Mouse (Mus musculus) E14TG2a.4 (cell line): Measurements from ENCODE around the gene Vmn1r229.

Experiments
- H3K27me3 ChIP-seq: 2 replicates; pipeline ENCODE4 v1.6.1; 2014; ENCODE audit warnings: low read length, control low read depth; ENCODE audit not compliant: insufficient read depth
- H3K36me3 ChIP-seq: 2 replicates; pipeline ENCODE4 v1.6.1; 2014; ENCODE audit warnings: low read length, control low read depth; ENCODE audit not compliant: insufficient read depth
- H3K4me1 ChIP-seq: replicated peaks from 2 replicates; pipeline ENCODE4 v1.6.1; 2014; ENCODE audit warnings: low read depth, low read length, control low read depth
- H3K4me3 ChIP-seq: replicated peaks from 2 replicates; pipeline ENCODE4 v1.5.1; 2014; ENCODE audit warnings: mild to moderate bottlenecking, low read length
- H3K9me3 ChIP-seq: 2 replicates; pipeline ENCODE4 v1.6.1; 2014; ENCODE audit warnings: low read length, control low read depth
- CTCF ChIP-seq: conservative IDR thresholded peaks from 2 replicates; pipeline ENCODE4 v1.5.1; 2014; ENCODE audit warnings: low read length
- NANOG ChIP-seq: IDR thresholded peaks from 2 replicates; pipeline ENCODE4 v1.6.1; 2014; ENCODE audit warnings: borderline replicate concordance, low read length, mixed read lengths
- POU5F1 ChIP-seq: IDR thresholded peaks from 2 replicates; pipeline ENCODE4 v1.6.1; 2014; ENCODE audit warnings: low read length, borderline replicate concordance

Vmn1r229 gene

GRCm38 (mm10) chr17:20811255-20811654 lies at the start of gene Vmn1r229:
TSS of gene Vmn1r229 (plus strand) at chr17:20811555.
- Histone ChIP-seq H3K27me3 (no peaks in the 10 kb centered on the region), H3K36me3 (no peaks in the 10 kb centered on the region), H3K4me1 (no peaks in the 10 kb centered on the region), H3K9me3 (no peaks in the 10 kb centered on the region), H3K4me3 (no peak within 1 kb of the TSS)
- TF ChIP-seq POU5F1 (no peak), NANOG (no peak), CTCF (no peak)

- TF ChIP-seq POU5F1 = no peak
- no peak for TF ChIP-seq CTCF
- TF ChIP-seq NANOG = no peak
- no peaks in the 10 kb centered on the region for H3K27me3 ChIP-seq
Measured at GRCm38 (mm10) chr17:20786057-20786456, 25.3 kb upstream of the Vmn1r229 start, which contains the start of gene Vmn1r228. TSS of gene Vmn1r228 (minus strand) at chr17:20786157.

GRCm38 (mm10) chr17:20840144-20840543 lies 28.8 kb downstream of the Vmn1r229 start, which contains the start of gene Vmn1r230:
TSS of gene Vmn1r230 (plus strand) at chr17:20840444.
- TF ChIP-seq CTCF (no peak), NANOG (no peak), POU5F1 (no peak)
- no peaks in the 10 kb centered on the region for H3K4me1 ChIP-seq
- H3K36me3 ChIP-seq = no peaks in the 10 kb centered on the region
- H3K9me3 ChIP-seq = no peaks in the 10 kb centered on the region
- no peaks in the 10 kb centered on the region for H3K27me3 ChIP-seq
- H3K4me3 ChIP-seq = no peak within 1 kb of the TSS

More at GRCm38 (mm10) chr17:20786057-20786456, 25.3 kb upstream of the Vmn1r229 start, which contains the start of gene Vmn1r228:
- no peak within 1 kb of the TSS for H3K4me3 ChIP-seq
- H3K9me3 ChIP-seq = no peaks in the 10 kb centered on the region
- H3K4me1 ChIP-seq = no peaks in the 10 kb centered on the region
- no peaks in the 10 kb centered on the region for H3K36me3 ChIP-seq
